Mouse (Mus musculus): ENCODE data around the gene Fxyd6. TPM values are rescaled to one million over a fixed set of nuclear protein-coding genes. Genes with fewer than 3 reads are reported as not detected.

Gene Fxyd6
- polyA plus RNA-seq, 1 experiment from 2014 or later, result 34.9 TPM

DNA sequence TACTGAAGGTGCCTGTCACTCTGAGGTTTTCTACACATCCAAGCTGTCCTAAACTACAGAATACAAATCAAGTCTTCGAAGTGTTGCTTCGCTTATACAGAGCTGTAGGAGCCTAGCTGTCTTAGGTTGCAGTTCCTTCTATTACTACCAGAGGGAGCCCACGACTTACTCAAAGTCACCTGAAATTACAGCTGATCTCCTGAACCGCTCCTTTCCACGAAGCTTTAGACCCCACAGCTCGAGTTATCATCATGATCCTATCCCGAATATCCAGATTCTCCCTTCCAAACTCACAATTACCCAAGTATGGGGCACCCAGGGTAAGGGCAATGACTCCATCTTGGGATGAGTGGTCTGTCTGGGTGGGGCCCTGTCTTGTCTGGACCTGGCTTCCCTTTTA is 41.8 kb downstream of the Fxyd6 start:
- H3K4me3 ChIP-seq (ENCODE audit: low read length), result no peak overlapping the region
- H3K4me2 ChIP-seq (ENCODE audit: low read depth, low read length), result peak overlapping the region; percentile 47
- H3K27me3 ChIP-seq (ENCODE audit: control insufficient read depth, insufficient read depth, low read length), result 0 out of 2 replicates have a peak, but pooled peaks cover 4% of the 10 kb centered on the region
- no peak overlapping the region for H3K9ac ChIP-seq (ENCODE audit: low read length)
- no peaks in the 10 kb centered on the region for H3K9me3 ChIP-seq (replicated peaks; ENCODE audit: control insufficient read depth, low read length)
- H3K27ac ChIP-seq (ENCODE audit: low read length), result no peak overlapping the region
- 0 out of 2 replicates have a peak, but pooled peaks have one; percentile 29 for ATAC-seq (replicated peaks; ENCODE audit: extremely low read depth, insufficient read depth, low FRiP score)
- H3K36me3 ChIP-seq (ENCODE audit: control insufficient read depth, insufficient read depth), result no peaks in the 10 kb centered on the region
- H3K4me1 ChIP-seq (ENCODE audit: control insufficient read depth, insufficient read depth, low read length), result peaks cover 8% of the 10 kb centered on the region
- 23% methylated on average over 7 of the region's 7 CpGs for WGBS

- ATAC-seq (replicated peaks; ENCODE audit: extremely low read depth, insufficient read depth, low FRiP score), result no peak
- H3K4me3 ChIP-seq (ENCODE audit: low read length), result no peak overlapping the region
- 3% methylated on average over 10 of the region's 10 CpGs for WGBS
Measured at GRCm38 (mm10) chr9:45412287-45412686, 42.3 kb downstream of the Fxyd6 start.

DNA sequence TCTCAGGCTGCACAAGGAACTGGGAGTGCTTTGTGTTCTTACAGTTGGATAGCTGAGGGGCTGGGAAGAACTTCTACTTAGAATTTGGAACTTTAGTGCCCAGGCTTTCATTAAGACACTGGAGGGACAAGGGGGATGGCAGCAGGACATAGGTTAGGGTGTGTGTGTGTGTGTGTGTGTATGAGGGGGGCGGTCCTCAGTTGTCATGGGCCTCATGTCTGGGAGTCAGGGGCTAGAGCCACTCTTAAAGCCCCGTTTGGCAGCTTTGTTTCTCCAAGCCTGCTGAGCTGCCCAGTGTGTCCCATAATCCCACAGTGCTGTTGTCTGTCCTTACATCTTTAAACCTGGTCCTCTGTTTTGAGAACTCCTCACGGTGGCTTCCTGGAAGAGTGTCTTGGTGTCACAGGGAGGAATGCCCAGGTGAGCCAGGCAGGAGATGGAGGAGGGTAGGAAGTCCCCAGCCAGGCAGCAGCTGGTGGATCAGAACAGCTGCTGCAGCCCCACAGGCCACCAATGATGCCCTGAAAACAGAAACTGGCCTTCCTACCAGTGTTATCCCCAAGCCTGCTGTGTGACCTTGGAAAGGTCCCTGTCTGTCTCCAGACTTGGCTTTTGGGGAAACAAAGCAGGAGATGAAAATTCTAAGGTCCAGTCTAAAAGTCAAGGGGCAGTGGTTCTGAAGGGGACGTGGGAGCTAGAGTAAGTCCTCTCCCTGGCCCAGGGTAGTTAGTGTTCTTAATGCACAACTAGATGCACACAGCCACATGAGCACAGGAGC is 42.9 kb downstream of the Fxyd6 start:
- H3K4me1 ChIP-seq (ENCODE audit: control insufficient read depth, insufficient read depth, low read length), result peaks cover 8% of the 10 kb centered on the region
- 76% methylated on average over 4 of the region's 4 CpGs for WGBS
- 0 out of 2 replicates have a peak, but pooled peaks cover 4% of the 10 kb centered on the region for H3K27me3 ChIP-seq (ENCODE audit: control insufficient read depth, insufficient read depth, low read length)
- no peaks in the 10 kb centered on the region for H3K9me3 ChIP-seq (replicated peaks; ENCODE audit: control insufficient read depth, low read length)
- no peak overlapping the region for H3K4me3 ChIP-seq (ENCODE audit: low read length)
- H3K9ac ChIP-seq (ENCODE audit: low read length), result no peak overlapping the region
- no peak overlapping the region for H3K4me2 ChIP-seq (ENCODE audit: low read depth, low read length)
- no peaks in the 10 kb centered on the region for H3K36me3 ChIP-seq (ENCODE audit: control insufficient read depth, insufficient read depth)
- no peak overlapping the region for H3K27ac ChIP-seq (ENCODE audit: low read length)
- ATAC-seq (replicated peaks; ENCODE audit: extremely low read depth, insufficient read depth, low FRiP score), result no peak

More at GRCm38 (mm10) chr9:45412287-45412686, 42.3 kb downstream of the Fxyd6 start:
- Histone ChIP-seq H3K27me3 (ENCODE audit: control insufficient read depth, insufficient read depth, low read length) (0 out of 2 replicates have a peak, but pooled peaks cover 4% of the 10 kb centered on the region), H3K27ac (ENCODE audit: low read length) (no peak overlapping the region), H3K9me3 (replicated peaks; ENCODE audit: control insufficient read depth, low read length) (no peaks in the 10 kb centered on the region), H3K36me3 (ENCODE audit: control insufficient read depth, insufficient read depth) (no peaks in the 10 kb centered on the region), H3K9ac (ENCODE audit: low read length) (no peak overlapping the region), H3K4me1 (ENCODE audit: control insufficient read depth, insufficient read depth, low read length) (peaks cover 8% of the 10 kb centered on the region), H3K4me2 (ENCODE audit: low read depth, low read length) (peak overlapping the region; percentile 47)

DNA sequence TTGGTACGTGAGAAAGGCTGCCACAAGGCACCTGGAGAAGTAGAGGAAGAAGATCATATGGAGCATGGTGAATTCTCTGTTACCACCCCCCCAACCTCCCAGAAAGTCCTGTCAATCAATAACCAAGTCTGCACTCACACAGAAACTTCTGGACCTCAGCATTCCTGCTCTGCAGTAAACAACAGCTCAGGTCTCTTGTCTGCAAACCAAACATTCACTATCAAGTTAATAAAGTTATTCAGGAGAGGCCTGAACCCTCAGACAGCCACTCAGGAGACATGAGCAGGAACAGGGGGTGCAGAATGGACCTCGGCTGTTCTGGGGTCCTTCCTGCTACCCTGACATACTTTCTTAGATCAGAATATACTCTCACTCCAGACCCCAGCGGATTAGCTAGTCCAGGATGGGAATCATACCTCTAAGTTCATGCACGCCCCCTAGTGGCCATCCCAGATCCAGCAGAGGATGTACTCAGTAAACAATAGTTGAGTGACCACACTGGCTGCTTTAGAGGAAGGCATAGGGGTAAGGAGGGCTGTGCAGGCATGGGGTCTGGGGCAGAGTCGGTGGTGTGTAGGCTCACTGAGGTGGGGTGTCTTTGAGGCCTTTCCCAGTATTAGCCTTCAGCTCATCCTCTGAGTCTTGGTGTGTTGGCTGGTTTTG is 43.6 kb downstream of the Fxyd6 start:
- H3K36me3 ChIP-seq (ENCODE audit: control insufficient read depth, insufficient read depth), result no peaks in the 10 kb centered on the region
- WGBS, result 56% methylated on average over 5 of the region's 5 CpGs
- no peak for ATAC-seq (replicated peaks; ENCODE audit: extremely low read depth, insufficient read depth, low FRiP score)
- peaks cover 4% of the 10 kb centered on the region for H3K4me1 ChIP-seq (ENCODE audit: control insufficient read depth, insufficient read depth, low read length)
- H3K9ac ChIP-seq (ENCODE audit: low read length), result no peak overlapping the region
- H3K27ac ChIP-seq (ENCODE audit: low read length), result no peak overlapping the region
- no peak overlapping the region for H3K4me3 ChIP-seq (ENCODE audit: low read length)
- H3K27me3 ChIP-seq (ENCODE audit: control insufficient read depth, insufficient read depth, low read length), result 0 out of 2 replicates have a peak, but pooled peaks cover 4% of the 10 kb centered on the region
- no peaks in the 10 kb centered on the region for H3K9me3 ChIP-seq (replicated peaks; ENCODE audit: control insufficient read depth, low read length)
- H3K4me2 ChIP-seq (ENCODE audit: low read depth, low read length), result no peak overlapping the region

GRCm38 (mm10) chr9:45415912-45416311 is 45.9 kb downstream of the Fxyd6 start:
- no peak for ATAC-seq (replicated peaks; ENCODE audit: extremely low read depth, insufficient read depth, low FRiP score)

GRCm38 (mm10) chr9:45417245-45417644 is 47.3 kb downstream of the Fxyd6 start:
- Histone ChIP-seq H3K27me3 (ENCODE audit: control insufficient read depth, insufficient read depth, low read length) (no peaks in the 10 kb centered on the region), H3K4me3 (ENCODE audit: low read length) (peak overlapping the region; percentile 35), H3K27ac (ENCODE audit: low read length) (no peak overlapping the region), H3K4me1 (ENCODE audit: control insufficient read depth, insufficient read depth, low read length) (no peaks in the 10 kb centered on the region; the same call in 1 of the 2 replicates), H3K9me3 (replicated peaks; ENCODE audit: control insufficient read depth, low read length) (no peaks in the 10 kb centered on the region), H3K36me3 (ENCODE audit: control insufficient read depth, insufficient read depth) (no peaks in the 10 kb centered on the region), H3K9ac (ENCODE audit: low read length) (no peak overlapping the region), H3K4me2 (ENCODE audit: low read depth, low read length) (peak overlapping the region; percentile 41)
- 17% methylated on average over 8 of the region's 8 CpGs for WGBS
- ATAC-seq (replicated peaks; ENCODE audit: extremely low read depth, insufficient read depth, low FRiP score), result no peak

More at GRCm38 (mm10) chr9:45415912-45416311, 45.9 kb downstream of the Fxyd6 start:
- H3K4me3 ChIP-seq (ENCODE audit: low read length), result no peak overlapping the region
- 0 out of 2 replicates have a peak, but pooled peaks cover 2% of the 10 kb centered on the region for H3K27me3 ChIP-seq (ENCODE audit: control insufficient read depth, insufficient read depth, low read length)
- H3K27ac ChIP-seq (ENCODE audit: low read length), result no peak overlapping the region
- WGBS, result 37% methylated on average over 4 of the region's 4 CpGs
- peaks cover 4% of the 10 kb centered on the region for H3K4me1 ChIP-seq (ENCODE audit: control insufficient read depth, insufficient read depth, low read length)
- H3K4me2 ChIP-seq (ENCODE audit: low read depth, low read length), result no peak overlapping the region
- no peak overlapping the region for H3K9ac ChIP-seq (ENCODE audit: low read length)
- no peaks in the 10 kb centered on the region for H3K36me3 ChIP-seq (ENCODE audit: control insufficient read depth, insufficient read depth)
- no peaks in the 10 kb centered on the region for H3K9me3 ChIP-seq (replicated peaks; ENCODE audit: control insufficient read depth, low read length)

GRCm38 (mm10) chr9:45418252-45418651 is 48.3 kb downstream of the Fxyd6 start:
- H3K4me1 ChIP-seq (ENCODE audit: control insufficient read depth, insufficient read depth, low read length), result no peaks in the 10 kb centered on the region
- no peak overlapping the region for H3K27ac ChIP-seq (ENCODE audit: low read length)
- H3K9ac ChIP-seq (ENCODE audit: low read length), result no peak overlapping the region
- no peaks in the 10 kb centered on the region for H3K9me3 ChIP-seq (replicated peaks; ENCODE audit: control insufficient read depth, low read length)
- no peaks in the 10 kb centered on the region for H3K36me3 ChIP-seq (ENCODE audit: control insufficient read depth, insufficient read depth)
- H3K4me3 ChIP-seq (ENCODE audit: low read length), result no peak overlapping the region
- 53% methylated on average over 8 of the region's 8 CpGs for WGBS
- H3K4me2 ChIP-seq (ENCODE audit: low read depth, low read length), result no peak overlapping the region
- H3K27me3 ChIP-seq (ENCODE audit: control insufficient read depth, insufficient read depth, low read length), result no peaks in the 10 kb centered on the region
- no peak for ATAC-seq (replicated peaks; ENCODE audit: extremely low read depth, insufficient read depth, low FRiP score)

- no peak overlapping the region for H3K9ac ChIP-seq (ENCODE audit: low read length)
- H3K9me3 ChIP-seq (replicated peaks; ENCODE audit: control insufficient read depth, low read length), result no peaks in the 10 kb centered on the region
- H3K36me3 ChIP-seq (ENCODE audit: control insufficient read depth, insufficient read depth), result no peaks in the 10 kb centered on the region
- no peak overlapping the region for H3K4me3 ChIP-seq (ENCODE audit: low read length)
- no peak overlapping the region for H3K4me2 ChIP-seq (ENCODE audit: low read depth, low read length)
- no peak overlapping the region for H3K27ac ChIP-seq (ENCODE audit: low read length)
- no peaks in the 10 kb centered on the region for H3K27me3 ChIP-seq (ENCODE audit: control insufficient read depth, insufficient read depth, low read length)
- ATAC-seq (replicated peaks; ENCODE audit: extremely low read depth, insufficient read depth, low FRiP score), result no peak
- 59% methylated on average over 8 of the region's 8 CpGs for WGBS
- H3K4me1 ChIP-seq (ENCODE audit: control insufficient read depth, insufficient read depth, low read length), result no peaks in the 10 kb centered on the region
Measured at GRCm38 (mm10) chr9:45421209-45421608, 51.2 kb downstream of the Fxyd6 start.

DNA sequence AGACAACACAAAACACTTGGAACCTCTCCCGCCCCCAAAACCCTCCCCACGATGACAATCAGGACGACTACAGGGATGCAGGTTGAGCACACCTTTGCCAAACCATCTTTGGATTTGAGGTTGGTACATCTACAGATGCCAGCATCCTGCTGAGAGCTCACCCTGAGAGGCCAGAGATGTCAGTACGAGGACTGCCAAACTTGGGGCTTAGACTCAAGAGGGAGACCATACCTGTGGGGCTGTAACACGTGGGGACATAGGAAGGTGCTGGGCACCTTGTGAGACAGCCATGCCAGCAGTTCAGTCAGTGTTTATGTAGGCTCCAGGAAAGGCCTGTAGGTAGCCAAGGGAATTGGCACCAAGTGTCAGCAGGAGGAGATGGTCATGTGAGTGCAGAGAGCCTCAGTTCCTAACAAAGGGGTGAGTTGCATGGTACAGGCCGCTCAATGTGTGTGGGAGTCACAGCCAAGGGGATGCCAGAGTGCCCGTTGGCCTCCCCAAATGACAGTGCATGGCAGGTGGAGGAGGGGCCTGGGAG is 52.8 kb downstream of the Fxyd6 start:
- no peaks in the 10 kb centered on the region for H3K36me3 ChIP-seq (ENCODE audit: control insufficient read depth, insufficient read depth)
- H3K4me3 ChIP-seq (ENCODE audit: low read length), result no peak overlapping the region
- no peaks in the 10 kb centered on the region for H3K9me3 ChIP-seq (replicated peaks; ENCODE audit: control insufficient read depth, low read length)
- no peaks in the 10 kb centered on the region for H3K4me1 ChIP-seq (ENCODE audit: control insufficient read depth, insufficient read depth, low read length)
- H3K9ac ChIP-seq (ENCODE audit: low read length), result no peak overlapping the region
- H3K27me3 ChIP-seq (ENCODE audit: control insufficient read depth, insufficient read depth, low read length), result no peaks in the 10 kb centered on the region
- no peak overlapping the region for H3K4me2 ChIP-seq (ENCODE audit: low read depth, low read length)
- WGBS, result 69% methylated on average over 7 of the region's 7 CpGs
- H3K27ac ChIP-seq (ENCODE audit: low read length), result no peak overlapping the region
- ATAC-seq (replicated peaks; ENCODE audit: extremely low read depth, insufficient read depth, low FRiP score), result no peak
